Mouse (Mus musculus) thymus, adult 2 months (tissue): Measurements from ENCODE around the gene Rnd3. TPM values are rescaled to one million over a fixed set of nuclear protein-coding genes. Genes with fewer than 3 reads are reported as not detected.

Experiments
- DNase-seq: peaks from one replicate; pipeline ENCODE4 v3.0.0; 2021
- H3K27ac ChIP-seq: fragments of 200-500 bp; 2 replicates; pipeline ENCODE4 v1.5.1; 2012; ENCODE audit warnings: low read length, control low read depth; ENCODE audit not compliant: control insufficient read depth, insufficient read depth
- H3K27me3 ChIP-seq: fragments of 200-500 bp; 2 replicates; pipeline ENCODE4 v1.6.1; 2012; ENCODE audit warnings: mild to moderate bottlenecking, low read length, moderate library complexity, mixed read lengths; ENCODE audit not compliant: control insufficient read depth, insufficient read depth
- H3K36me3 ChIP-seq: fragments of 200-500 bp; 2 replicates; pipeline ENCODE4 v1.6.1; 2012; ENCODE audit warnings: mild to moderate bottlenecking, low read length, moderate library complexity; ENCODE audit not compliant: control insufficient read depth, insufficient read depth
- H3K4me1 ChIP-seq: fragments of 200-500 bp; replicated peaks from 2 replicates; pipeline ENCODE4 v1.6.1; 2012; ENCODE audit warnings: low read length; ENCODE audit not compliant: control insufficient read depth, insufficient read depth
- H3K4me3 ChIP-seq: fragments of 200-500 bp; 2 replicates; pipeline ENCODE4 v1.5.1; 2012; ENCODE audit warnings: mild to moderate bottlenecking, low read length, control low read depth, moderate library complexity; ENCODE audit not compliant: control insufficient read depth, insufficient read depth
- CTCF ChIP-seq: fragments of 200-500 bp; IDR thresholded peaks from 2 replicates; pipeline ENCODE4 v1.5.1; 2012; ENCODE audit warnings: mild to moderate bottlenecking, control low read depth, low read length, moderate library complexity, borderline replicate concordance; ENCODE audit not compliant: control insufficient read depth, poor library complexity, insufficient read depth; ENCODE audit errors: extremely low read depth
- POLR2A ChIP-seq: fragments of 200-500 bp; IDR thresholded peaks from 2 replicates; pipeline ENCODE4 v1.6.1; 2012; ENCODE audit warnings: mild to moderate bottlenecking, low read length, control low read depth, moderate library complexity; ENCODE audit not compliant: control insufficient read depth, poor library complexity, insufficient read depth; ENCODE audit errors: extremely low read depth
- WGBS: fragments of 180-500 bp; shearing (Covaris S2); methylation state at CpG from one replicate; pipeline ENCODE4 v1.1.7; 2018; 5-methylcytosine and 5-hydroxymethylcytosine counted together
- polyA plus RNA-seq: library from polyadenylated mRNA; depleted of rRNA; stranded (reverse); fragments of >200 nt; gene quantifications from 2 replicates; pipeline ENCODE4 v1.2.3, GENCODE M21; 2012

Rnd3 gene
- polyA plus RNA-seq, 1 experiment, result 1.0 TPM

DNA sequence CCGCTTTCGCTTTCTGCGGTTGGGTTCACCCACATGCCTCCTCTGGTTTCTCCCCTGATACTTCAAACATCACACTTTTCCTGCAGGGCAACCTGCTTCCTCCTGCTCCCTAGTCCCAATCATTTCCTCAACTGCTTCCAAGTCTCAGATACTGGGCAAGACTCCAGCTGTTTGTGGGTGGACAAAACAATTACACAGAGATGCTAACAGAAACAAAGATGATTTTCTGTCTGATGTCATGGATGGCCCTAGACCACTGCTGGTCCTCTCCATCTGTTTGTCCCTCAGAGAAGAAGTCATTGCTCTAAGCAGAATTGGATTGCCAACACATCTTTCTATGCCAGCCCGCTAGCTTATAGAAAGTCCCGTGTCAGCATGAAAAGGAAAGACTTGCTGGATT lies 26.4 kb upstream of the Rnd3 start:
- Histone ChIP-seq H3K27ac (no peak overlapping the region), H3K4me3 (no peak overlapping the region), H3K36me3 (no peaks in the 10 kb centered on the region), H3K27me3 (no peaks in the 10 kb centered on the region), H3K4me1 (no peaks in the 10 kb centered on the region)
- DNase-seq, result no peak
- 96% methylated on average over 5 of the region's 5 CpGs for WGBS
- TF ChIP-seq CTCF (no peak), POLR2A (no peak)

DNA sequence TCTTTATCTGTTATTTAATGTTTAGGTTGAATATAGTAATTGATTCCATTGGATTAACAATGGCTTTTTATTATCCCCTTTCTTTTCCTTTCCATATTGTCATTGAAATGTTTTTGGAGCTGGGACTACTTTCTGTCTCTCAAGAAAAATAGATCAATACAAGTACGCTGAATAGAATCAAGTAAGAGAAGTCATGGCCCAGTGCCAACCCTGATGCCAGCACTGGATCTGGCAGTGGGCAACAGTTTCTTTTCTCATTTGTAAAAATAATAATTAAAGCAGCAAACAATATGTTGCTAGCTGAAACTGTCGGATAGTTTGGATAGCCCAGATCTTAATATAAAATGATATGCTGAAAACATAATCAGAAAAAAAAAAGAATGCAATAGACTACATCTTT lies 12.2 kb upstream of the Rnd3 start:
- Histone ChIP-seq H3K36me3 (no peaks in the 10 kb centered on the region), H3K27me3 (no peaks in the 10 kb centered on the region), H3K27ac (no peak overlapping the region), H3K4me1 (no peaks in the 10 kb centered on the region), H3K4me3 (no peak overlapping the region)
- TF ChIP-seq CTCF, result no peak
- no peak for TF ChIP-seq POLR2A
- DNase-seq, result no peak
- 94% methylated on average over 2 of the region's 2 CpGs for WGBS

DNA sequence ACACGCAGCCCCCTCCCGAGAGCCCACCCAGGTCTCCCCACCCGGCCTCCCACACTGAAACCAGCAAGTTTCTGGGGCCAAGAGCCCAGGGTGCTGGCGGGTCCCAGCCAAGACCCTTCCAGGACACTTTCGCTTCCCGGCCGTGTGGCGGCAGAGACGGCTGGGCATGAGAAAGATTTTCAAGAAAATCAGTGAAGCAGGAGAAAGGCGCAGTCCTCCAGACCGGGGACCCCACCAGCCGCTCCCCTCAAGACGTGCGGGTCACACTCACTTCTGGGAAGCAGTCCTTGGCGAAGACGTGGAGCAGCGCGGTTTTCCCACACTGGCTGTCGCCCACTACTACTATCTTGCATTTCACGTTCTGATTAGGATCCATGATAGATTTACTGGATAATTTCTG lies 457 bp downstream of the Rnd3 start:
- no peak overlapping the region for H3K27ac ChIP-seq
- peak overlapping the region; percentile 50 for H3K4me3 ChIP-seq
- no peak for DNase-seq
- WGBS, result under 1% methylated on average over 20 of the region's 20 CpGs
- H3K36me3 ChIP-seq, result no peaks in the 10 kb centered on the region
- H3K4me1 ChIP-seq, result peaks cover 11% of the 10 kb centered on the region
- no peak for TF ChIP-seq CTCF
- no peak for TF ChIP-seq POLR2A
- H3K27me3 ChIP-seq, result peaks cover 12% of the 10 kb centered on the region; the same call in 1 of the 2 replicates

DNA sequence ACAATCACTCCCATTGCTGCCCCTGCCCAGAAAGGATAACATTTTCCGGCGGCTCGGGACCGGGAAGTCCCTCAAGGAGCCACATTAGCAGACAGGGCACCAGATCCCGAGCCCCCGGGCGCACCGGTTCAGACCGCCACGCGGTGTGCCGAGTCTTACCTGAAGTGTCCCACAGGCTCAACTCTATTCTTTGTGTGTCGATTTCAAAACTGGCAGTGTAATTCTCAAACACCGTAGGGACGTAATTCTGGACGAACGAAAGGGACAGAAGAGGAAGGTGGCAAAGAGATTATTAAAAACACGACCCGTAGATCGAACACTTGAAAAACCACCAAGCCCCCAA lies 875 bp downstream of the Rnd3 start:
- 2% methylated on average over 20 of the region's 20 CpGs for WGBS
- no peaks in the 10 kb centered on the region for H3K36me3 ChIP-seq

DNA sequence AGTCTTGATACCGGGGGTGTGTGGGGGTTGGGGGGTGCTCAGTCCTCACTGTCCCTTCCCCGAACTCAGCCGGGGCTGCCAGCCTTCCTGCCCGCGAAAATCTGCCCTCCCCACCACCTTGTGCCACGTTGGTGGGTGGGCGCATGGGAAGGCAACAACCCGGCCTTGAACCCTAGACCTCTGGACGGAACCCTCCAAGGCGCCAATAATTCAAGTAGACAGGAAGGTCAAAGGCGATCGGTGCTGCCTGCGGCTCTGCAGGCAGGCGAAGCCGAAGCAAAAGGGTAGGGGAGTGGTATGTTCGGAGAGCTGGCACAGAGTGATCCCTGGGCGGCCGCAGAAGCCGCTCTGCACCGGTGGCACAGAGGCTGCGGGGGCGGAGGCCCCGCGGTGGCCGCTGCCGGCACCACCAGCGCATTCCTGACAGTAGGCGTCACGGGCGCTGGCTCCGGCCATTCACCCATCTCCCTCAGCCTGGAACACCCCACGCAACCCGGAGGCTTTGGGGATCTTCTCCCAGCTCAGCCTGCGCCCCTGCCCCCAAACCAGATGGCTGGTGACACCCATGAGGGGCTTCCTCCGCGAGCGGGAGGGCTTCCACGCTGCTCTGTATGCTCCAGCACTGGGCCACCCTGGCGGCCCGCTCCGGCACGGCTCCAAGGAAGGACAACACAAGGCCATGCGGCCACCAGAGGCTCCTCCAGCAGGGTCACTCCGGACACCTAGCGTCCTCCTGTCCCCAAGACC lies 1.4 kb downstream of the Rnd3 start:
- 2% methylated on average over 45 of the region's 45 CpGs for WGBS
- DNase-seq, result peak; percentile 8
- no peak for TF ChIP-seq CTCF
- TF ChIP-seq POLR2A, result no peak
- H3K4me1 ChIP-seq, result peaks cover 11% of the 10 kb centered on the region
- H3K4me3 ChIP-seq, result peak overlapping the region; percentile 50
- H3K27me3 ChIP-seq, result peaks cover 12% of the 10 kb centered on the region; the same call in 1 of the 2 replicates
- H3K27ac ChIP-seq, result no peak overlapping the region
- no peaks in the 10 kb centered on the region for H3K36me3 ChIP-seq

More for the DNA sequence above, 875 bp downstream of the Rnd3 start:
- peak overlapping the region; percentile 50 for H3K4me3 ChIP-seq
- H3K27me3 ChIP-seq, result peaks cover 12% of the 10 kb centered on the region; the same call in 1 of the 2 replicates
- H3K4me1 ChIP-seq, result peaks cover 11% of the 10 kb centered on the region
- no peak overlapping the region for H3K27ac ChIP-seq
- DNase-seq, result no peak
- TF ChIP-seq CTCF, result no peak
- no peak for TF ChIP-seq POLR2A

DNA sequence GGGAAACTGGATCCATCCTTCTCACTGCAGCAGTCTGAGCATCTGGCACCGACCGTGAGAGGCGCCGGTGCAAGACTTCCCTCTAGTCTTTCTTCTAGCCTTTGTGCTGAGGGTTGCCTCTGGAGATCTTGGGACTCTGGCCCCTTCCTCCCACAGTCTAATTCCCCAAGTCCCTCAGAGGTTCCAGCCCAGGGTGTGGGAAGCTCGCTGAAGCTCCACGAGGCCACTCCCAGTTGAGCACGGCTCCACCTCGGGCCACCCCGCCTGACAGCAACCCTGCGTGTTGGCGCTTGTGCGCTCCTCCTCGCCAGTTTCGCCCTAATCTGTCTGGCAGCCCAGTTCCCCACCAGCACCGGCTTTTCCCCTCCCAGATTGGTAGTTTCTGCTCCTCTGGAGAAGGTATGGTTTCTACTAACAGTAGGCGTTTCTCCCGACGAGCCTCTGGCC lies 2.0 kb downstream of the Rnd3 start:
- 2% methylated on average over 18 of the region's 18 CpGs for WGBS
- Histone ChIP-seq H3K36me3 (no peaks in the 10 kb centered on the region), H3K27ac (no peak overlapping the region), H3K4me3 (peak overlapping the region; percentile 50), H3K27me3 (peaks cover 12% of the 10 kb centered on the region; the same call in 1 of the 2 replicates), H3K4me1 (peaks cover 11% of the 10 kb centered on the region)
- TF ChIP-seq CTCF (no peak), POLR2A (no peak)
- DNase-seq, result peak; percentile 14

DNA sequence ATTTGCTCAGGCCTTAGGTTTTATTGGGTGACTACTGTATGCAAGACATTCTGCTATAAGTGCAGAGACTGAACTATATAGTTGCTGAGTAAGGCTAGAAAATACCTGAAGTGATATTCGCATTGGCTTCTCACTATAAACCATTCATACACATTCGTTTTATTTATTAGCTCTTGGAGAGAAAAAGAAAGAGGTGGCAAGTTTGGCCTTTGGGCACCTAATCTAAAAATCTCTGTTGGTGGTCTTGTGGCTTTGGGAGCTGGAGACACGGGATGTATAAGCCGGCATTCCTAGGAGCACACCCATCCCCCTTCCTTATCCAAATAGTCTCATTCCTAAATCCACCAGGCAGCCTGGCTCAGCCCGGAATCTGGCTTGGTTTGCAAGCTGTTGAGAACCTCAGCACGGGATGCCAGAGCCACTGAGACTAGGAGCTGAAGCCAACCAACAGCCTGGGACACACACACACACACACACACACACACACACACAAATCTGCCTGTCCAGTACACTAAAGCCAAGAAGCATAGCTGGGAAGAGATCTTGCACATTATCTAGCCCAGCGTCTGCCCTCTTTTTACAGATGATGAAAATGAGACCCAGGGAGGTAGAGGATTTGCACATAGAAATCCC lies 3.0 kb downstream of the Rnd3 start:
- TF ChIP-seq CTCF (no peak), POLR2A (no peak)
- WGBS, result 88% methylated on average over 7 of the region's 7 CpGs
- Histone ChIP-seq H3K36me3 (no peaks in the 10 kb centered on the region), H3K27me3 (peaks cover 12% of the 10 kb centered on the region; the same call in 1 of the 2 replicates), H3K4me1 (peaks cover 11% of the 10 kb centered on the region), H3K4me3 (no peak overlapping the region; the same call in 1 of the 2 replicates), H3K27ac (no peak overlapping the region)
- DNase-seq, result no peak
